Mouse (Mus musculus): ENCODE data around the gene Gm45234. TPM values are rescaled to one million over a fixed set of nuclear protein-coding genes. Genes with fewer than 3 reads are reported as not detected.
A peak's percentile ranks its signal among the peaks of the same experiment; 100 is the strongest.

The Gm45234 gene
- total RNA-seq, 2 experiments from 2014 or later = not detected

DNA sequence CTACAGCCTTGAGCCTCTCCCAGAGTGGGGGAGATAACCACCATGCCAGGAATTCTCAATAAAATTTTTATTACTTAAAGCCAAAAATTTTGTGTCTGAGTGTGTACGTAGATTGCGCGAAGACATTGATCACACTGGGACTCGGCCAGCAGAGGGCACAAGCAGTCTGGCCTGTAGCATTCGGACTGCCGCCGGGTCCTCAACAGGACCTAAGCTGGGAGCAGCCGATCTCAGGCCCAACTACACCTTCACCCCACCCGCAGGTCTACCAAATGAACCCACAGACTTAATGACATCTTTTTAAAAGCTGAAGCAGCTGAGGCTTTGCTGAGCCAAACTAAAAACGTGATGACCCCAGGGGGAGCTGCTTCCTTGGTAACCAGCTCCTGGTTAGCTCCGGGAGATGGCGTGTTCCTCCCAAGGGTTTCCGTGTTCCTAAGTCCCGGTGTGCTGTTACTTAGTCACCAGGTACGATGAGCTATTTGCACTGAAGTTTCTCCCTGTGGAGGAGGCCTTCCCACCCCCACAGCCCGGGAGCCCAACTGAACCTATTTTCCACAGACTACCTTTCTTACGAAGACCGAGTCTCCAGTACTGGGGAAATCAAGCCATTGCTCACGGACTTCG lies 38.8 kb downstream of the Gm45234 start:
- no peak for ATAC-seq (replicated peaks; ENCODE audit: low FRiP score, poor library complexity, severe bottlenecking)

DNA sequence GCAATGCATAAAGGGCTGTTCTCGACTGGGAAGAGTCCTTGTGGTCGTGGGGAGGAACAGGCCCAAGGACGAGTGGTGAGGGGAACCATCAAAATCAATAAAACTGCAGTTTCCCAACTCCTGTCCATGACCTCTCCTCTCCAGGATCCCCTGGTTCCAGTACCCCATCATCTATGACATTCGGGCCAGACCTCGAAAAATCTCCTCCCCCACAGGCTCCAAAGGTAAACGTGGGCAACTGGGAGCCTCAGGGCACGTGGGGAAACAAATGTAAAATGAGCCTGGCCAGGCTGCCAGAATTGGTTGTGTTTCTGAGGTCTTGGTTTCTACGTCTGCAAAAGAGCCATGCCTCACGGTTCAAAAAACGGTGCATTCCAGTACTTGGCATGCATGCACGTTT lies 42.9 kb downstream of the Gm45234 start:
- no peak for ATAC-seq (replicated peaks; ENCODE audit: low FRiP score, poor library complexity, severe bottlenecking)

DNA sequence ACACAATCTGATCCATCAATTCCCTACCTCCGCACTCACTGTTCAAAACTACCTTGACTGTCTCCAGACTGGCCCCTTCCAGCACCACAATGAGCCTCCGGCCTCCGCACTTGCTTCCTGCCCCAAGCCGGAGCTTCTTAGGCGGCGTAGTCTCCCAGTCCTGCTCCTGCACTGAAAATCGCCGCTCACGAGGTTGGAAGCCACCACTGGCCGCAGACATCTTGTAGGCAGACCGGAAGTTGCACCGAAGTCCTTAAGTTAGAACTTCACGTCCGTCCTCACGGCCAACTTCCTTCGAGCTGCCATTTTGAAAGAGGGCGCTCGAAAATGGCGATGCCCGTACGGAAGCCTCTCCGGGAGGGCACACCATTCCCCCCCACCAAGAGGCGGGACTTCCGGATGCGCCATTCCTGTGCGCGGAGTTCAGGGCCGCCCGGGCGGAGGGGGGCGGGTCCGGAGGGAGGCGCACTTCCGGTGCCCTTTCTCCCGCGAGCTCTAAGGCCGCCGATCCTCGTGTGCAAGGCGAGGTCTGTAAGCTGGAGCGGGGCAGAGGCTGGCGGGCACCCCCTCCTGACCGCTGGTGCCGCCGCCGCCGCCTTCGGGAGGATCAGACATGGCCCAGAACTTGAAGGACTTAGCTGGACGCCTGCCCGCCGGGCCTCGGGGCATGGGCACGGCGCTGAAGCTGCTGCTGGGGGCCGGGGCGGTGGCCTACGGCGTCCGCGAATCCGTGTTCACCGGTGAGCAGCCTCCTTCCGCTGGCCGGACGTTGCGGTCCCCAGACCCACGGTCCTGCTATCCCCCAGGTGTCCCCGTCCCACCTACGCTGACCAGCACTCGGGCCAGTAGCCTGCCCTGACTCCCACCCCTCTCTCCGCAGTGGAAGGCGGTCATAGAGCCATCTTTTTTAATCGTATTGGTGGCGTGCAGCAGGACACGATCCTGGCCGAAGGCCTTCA lies 43.7 kb downstream of the Gm45234 start, which contains the start of the genes Emg1 and Phb2:
TSS of gene Emg1 (minus strand) at position 355 of the 959 bp plus-strand sequence.
TSS of gene Phb2 (plus strand) at position 513 of the 959 bp plus-strand sequence.
- peak; percentile 92 for ATAC-seq (replicated peaks; ENCODE audit: low FRiP score, poor library complexity, severe bottlenecking)

DNA sequence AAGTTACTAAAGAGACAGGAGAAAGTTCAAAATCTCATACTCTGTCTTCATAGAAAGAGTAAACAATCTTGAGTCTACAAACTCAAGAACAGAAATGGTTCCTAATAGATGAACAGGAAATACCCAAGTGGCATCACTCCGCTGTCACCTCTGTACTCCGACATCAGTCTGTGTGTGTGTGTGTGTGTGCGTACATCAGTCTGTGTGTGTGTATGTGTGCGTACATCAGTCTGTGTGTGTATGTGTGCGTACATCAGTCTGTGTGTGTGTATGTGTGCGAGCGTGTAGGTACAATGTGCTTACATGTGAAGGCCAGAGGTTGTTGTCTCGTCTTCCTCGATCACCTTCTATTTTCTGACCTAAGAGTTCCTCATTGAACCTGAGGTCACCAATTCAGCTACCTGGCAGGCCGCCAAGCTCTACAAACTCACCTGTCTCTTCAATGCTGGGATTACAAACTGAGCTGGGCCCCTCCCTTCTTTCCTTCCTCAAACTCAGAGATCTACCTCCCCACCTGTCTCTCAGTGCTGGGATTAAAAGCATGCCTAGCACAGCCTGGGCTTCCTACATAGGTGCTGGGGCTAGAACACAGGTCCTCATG lies 47.4 kb downstream of the Gm45234 start:
- ATAC-seq (replicated peaks; ENCODE audit: low FRiP score, poor library complexity, severe bottlenecking) = no peak

DNA sequence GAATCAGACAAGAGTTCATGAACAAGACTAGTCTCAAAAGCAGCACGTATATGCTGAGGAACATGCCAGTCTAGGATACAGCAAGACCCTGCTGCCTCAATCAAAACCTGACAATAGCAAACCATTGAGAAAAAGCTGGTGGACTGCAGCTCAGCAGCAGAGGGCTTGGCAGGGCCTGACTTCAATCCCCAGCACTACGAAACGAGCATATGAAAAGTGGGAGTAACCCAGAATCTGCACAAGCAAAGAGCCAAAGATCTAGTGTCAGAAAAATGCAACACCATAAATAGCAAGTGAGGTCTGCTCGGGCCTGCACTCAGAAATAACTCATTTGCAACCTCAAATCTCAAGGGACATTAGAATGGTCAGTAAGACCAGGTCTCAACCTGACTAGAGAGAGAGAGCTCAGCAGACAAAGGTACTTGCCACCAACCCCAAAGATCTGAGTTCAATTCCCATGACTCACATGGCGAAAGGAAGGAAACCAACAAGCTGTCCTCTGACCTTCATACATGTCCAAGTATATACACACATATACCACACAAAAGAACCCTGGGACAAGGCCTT lies 49.7 kb downstream of the Gm45234 start:
- ATAC-seq (replicated peaks; ENCODE audit: low FRiP score, poor library complexity, severe bottlenecking) = no peak

DNA sequence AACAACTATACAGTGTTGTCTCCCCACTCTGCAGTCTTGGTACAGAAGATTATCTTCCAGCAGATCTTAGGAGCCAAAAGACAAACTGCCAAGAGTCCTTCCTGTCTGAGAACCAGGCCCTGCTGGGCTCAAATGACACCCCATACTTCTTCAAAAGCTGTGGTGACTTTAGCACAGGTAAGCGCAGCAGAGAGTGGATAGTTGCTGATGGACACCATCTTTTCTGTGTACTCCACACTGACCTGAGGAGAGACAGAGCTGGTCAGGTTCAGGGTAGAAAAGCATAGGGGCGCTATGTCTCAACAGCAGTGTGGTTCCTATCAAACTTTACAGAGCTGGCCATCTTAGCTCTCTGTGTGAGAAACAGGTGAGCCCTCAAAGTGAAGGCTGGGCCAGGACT lies 51.4 kb downstream of the Gm45234 start:
- ATAC-seq (replicated peaks; ENCODE audit: low FRiP score, poor library complexity, severe bottlenecking) = no peak

DNA sequence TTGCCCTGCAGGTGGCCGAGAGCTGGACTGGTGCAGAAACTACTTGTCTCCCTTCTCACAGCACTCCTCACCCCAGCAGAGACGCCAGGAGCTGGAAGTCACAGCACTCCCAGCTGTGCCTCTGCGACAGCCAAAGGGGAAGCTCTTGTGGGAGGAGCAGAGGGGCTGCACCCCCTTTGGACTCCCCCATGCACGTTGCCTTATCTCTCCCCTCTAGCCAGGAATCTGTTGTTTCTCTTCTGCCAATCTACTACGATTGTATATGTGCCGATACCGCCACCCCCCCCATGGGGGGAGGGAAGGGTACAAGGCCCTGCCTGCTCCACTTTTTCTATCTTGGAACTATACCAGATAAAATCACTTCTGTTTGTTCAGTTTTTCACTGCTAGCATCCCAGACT lies 52.0 kb downstream of the Gm45234 start:
- ATAC-seq (replicated peaks; ENCODE audit: low FRiP score, poor library complexity, severe bottlenecking) = no peak

DNA sequence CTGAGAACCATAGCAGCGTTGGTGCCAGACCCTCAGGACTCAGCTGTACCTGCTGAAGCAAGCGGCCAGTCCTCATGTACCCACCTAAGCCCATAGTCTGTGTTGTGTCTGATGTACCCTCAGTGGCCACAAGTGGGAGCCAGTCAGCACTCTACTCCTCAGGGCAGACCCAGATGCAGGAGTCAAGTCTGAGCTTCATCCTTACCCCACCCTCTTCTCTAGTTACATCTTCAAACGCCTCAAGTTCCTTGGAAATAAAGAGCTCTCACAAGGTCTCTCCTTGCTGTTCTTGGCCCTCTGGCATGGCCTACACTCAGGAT lies 53.1 kb downstream of the Gm45234 start:
- ATAC-seq (replicated peaks; ENCODE audit: low FRiP score, poor library complexity, severe bottlenecking) = peak; percentile 76

DNA sequence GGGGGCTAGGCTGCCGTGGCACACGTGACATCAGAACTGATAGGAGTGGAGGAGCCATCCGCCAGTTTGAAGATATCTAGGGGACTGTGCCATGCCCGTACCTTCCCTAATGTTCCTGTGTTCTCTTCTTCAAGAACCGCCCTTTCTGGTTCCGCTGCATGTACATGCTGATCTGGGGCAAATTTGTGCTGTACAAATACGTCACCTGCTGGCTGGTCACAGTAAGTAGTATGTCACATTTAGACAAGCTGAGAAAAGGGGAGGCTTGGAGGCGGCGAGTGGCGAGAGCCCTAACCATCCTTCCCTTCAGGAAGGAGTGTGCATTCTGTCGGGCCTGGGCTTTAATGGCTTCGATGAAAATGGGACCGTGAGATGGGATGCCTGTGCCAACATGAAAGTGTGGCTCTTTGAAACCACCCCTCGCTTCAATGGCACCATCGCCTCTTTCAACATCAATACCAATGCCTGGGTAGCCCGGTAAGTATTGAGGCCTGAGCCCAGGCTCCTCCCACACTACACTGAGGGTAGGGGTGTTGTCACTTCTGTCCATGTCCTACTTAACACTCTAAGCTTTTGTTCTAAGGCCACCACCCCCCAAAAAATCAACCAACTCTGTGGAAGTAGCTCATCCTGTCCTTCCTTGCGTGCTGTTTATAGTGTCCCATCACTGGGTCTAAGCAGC lies 53.6 kb downstream of the Gm45234 start:
- ATAC-seq (replicated peaks; ENCODE audit: low FRiP score, poor library complexity, severe bottlenecking) = no peak

DNA sequence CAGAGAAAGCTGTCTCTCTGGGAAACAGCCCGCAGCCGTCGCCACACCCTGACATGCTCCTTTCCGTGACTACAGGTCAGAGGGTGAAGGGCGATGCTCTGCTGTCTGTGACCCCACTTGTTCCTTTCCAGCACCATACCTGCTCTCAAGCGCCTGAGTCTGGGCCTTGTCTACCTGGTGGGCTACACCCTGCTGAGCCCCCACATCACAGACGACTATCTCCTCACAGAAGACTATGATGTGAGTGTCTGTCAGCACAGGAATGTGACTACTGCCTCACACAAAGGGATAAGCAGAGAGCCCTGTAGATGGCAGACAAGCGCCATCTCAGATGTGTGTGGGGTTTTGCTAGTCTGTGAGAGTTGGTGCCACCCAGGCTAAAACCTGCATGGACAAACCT lies 54.5 kb downstream of the Gm45234 start:
- ATAC-seq (replicated peaks; ENCODE audit: low FRiP score, poor library complexity, severe bottlenecking) = no peak

DNA sequence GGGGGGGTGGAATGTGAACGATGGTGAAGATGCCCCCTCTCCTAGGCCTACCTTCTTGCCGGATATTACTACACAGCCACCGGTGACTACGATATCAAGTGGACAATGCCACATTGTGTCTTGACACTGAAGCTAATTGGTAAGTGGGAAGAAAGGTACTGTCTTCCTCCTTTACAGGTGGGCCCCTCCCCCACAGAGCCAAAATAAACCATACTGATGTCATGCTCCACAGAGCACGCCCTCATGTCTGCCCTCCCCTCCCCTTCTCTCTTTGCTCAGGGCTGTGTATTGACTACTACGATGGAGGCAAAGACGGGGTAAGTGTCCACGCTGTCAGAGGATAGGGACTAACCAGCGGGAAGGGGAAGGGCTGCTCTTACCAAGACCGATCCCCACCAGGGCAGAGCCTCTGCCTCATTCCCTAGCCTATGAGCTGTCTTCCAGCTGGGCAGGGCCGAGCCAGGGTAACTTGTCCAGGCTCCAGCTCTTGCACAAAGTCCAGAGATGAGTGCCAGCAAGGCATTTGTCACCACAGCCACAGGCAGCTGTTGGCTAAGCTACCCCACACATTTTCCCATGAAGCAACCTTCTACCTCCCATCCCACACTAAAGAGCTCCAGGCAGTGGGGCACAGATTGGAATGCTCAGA lies 55.7 kb downstream of the Gm45234 start:
- ATAC-seq (replicated peaks; ENCODE audit: low FRiP score, poor library complexity, severe bottlenecking) = no peak

DNA sequence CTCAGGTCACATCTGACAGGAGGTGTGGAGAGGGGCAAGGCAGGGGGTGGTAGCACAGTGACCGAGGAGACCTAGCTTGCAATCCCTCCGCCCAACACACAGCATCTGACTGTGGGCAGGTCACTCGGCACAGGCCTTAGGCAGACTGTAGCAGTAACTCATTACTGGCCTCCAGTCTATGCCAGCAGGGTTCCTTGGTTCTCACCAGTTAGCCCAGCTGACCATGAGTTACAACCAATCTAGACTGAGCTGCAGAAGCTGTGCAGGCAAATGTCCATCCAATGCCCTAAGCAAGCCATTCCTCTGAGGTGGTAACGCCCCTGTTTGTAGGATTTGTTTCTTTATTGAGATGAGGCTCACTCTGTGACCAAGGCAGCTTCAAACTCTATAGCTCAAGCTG lies 56.5 kb downstream of the Gm45234 start:
- ATAC-seq (replicated peaks; ENCODE audit: low FRiP score, poor library complexity, severe bottlenecking) = no peak

DNA sequence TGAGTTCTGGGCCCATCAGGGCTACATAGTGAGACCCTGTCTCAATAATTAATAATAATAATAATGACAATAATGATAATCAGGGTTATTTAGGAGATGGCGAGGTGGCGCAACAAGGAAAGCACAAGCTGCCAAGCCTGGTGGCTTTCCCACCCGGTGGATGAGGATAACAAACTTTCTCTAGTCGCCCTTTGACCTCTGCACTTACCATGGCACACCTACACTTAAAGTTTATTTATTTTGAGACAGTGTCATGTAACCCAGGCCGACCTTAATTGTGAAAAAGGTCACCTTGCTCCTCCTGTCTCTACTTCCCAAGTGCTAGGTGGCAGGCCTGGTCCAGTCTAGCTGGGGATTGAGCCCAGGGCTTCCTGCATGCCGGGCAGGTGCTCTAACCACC lies 57.1 kb downstream of the Gm45234 start:
- no peak for ATAC-seq (replicated peaks; ENCODE audit: low FRiP score, poor library complexity, severe bottlenecking)

DNA sequence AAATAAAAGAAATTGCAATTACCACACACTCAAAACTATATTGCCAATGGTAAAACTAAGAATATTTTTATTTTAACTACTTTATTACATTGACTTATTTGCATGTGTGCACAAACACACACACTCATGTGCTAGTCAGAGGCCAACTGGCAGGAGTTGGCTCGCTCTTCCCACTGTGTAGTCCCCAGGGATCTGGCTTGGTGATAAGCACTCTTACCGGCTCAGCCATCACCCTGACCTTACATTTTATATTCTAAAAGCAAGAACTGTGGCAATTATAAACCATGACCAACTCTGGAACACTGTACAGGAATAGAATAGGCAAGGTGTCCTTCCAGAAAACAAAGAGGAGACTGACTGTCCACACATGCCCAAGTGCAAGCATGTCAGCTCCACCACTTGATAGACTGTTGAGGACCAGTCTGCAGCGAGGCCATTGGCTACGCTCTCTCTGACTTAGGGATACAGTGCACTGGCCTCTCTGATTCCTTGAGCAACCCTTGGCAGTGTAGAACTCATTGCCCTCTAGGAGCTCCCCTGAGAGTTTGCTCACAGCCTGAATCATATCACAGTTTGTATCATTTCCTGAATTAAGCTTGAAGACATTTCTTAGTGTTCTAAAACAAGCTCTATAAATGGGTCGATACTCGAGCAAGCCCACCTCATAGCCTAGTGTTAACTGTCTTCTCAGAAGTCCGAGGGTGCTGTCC lies 59.2 kb downstream of the Gm45234 start:
- ATAC-seq (replicated peaks; ENCODE audit: low FRiP score, poor library complexity, severe bottlenecking) = no peak

DNA sequence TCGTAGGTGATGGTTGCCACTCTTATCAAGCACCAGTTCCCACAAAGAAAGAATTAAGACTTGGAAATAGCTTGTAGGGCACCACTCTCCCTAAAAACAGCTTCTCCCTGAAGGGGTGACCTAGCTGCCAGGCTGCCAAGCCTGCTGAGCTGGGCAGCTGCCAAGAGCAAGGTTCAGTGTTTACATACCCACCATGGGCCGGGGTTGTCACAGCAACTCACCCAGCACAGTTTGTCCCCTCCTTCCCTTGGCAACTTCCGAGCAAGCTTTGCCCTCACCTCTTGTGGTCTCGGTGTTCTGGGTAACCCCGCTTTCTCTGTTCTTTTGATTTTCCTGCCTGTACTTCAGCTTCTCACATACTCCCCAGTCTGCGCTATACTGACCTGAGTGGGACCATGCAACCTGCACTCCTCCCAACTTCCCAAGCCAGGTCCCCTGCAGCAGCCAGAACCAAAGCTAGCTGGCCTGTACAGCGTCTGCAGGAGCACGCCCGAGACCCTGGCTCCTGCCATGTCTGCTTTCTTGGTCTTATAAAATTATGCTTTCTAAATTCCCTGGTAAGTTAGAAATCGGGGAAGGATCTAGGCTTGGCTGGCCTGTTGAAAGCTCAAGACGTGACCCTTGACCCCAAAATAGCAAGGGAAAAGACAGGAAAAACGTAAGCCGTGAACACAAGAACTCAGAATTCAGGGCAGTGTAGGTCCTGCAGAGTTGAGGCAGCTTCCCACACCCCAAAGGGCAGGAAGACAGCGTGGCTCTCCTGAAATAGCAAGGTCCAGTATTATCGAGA lies 61.5 kb downstream of the Gm45234 start:
- ATAC-seq (replicated peaks; ENCODE audit: low FRiP score, poor library complexity, severe bottlenecking) = no peak

DNA sequence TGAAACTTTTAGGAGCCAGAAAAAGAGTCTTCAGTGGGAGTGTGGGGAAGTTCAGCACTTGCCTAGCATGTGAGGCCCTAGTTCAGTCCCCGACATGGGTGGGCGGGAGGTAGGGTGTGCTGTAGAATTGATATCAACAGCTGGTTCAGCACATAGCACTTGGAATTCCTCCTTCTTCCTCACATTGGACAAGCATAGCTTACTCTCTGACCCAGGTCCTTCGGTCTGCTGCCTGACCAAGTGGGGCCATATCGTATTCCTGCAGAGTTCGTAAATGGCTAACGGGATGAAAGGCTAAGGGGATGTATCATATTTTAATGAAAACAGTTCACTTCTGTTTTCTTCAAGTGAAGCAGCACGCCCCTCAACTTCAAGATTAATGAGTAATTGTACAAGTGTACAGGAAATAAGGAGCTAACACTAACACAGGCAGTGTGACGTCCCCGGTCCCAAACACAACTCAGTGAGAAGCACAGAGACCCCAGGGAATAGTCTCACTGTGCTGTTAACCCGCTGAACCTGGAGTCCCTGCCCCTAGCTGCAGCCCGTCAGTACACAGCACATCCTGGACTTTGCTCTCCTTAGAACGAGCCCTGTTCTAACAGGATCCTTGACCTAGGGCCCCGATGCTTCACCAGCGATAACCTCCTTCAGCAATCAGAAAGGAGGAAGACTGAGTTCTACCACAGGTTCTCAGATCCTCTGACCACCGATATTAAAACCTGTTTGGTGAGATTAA lies 62.4 kb downstream of the Gm45234 start:
- ATAC-seq (replicated peaks; ENCODE audit: low FRiP score, poor library complexity, severe bottlenecking) = no peak

DNA sequence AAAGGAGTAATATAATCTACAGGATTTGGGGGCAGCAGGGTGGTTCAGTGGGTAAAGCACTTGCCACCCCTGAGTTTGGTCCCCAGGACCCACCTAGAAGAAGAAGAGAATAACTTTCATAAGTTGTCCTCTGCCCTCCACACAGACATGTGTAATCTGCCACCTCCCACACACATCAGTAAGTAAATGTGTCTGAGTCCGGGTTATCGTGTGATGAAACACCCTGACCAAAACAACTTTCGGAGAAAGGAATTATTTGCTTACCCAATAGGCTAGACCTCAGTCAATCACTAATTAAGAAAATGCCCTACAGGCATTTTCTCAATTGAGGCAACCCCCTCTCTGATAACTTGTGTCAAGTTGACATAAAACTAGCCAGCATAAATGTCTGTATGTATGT lies 65.3 kb downstream of the Gm45234 start:
- ATAC-seq (replicated peaks; ENCODE audit: low FRiP score, poor library complexity, severe bottlenecking) = no peak

Data from erythroid progenitor cell, adult 5-6 weeks (primary cell).